Mouse (Mus musculus) cerebellum, adult 2 months (tissue): ENCODE results near the gene Zfp451.

Experiments used
- CTCF ChIP-seq: fragments of 200-500 bp; IDR thresholded peaks from 2 replicates; pipeline ENCODE4 v1.5.1; 2011; ENCODE audit warnings: low read depth, mild to moderate bottlenecking, control low read depth, low read length, moderate library complexity, borderline replicate concordance; ENCODE audit not compliant: insufficient read depth
- POLR2A ChIP-seq: fragments of 200-500 bp; IDR thresholded peaks from 2 replicates; pipeline ENCODE4 v1.6.1; 2011; ENCODE audit warnings: low read length, control low read depth, borderline replicate concordance; ENCODE audit not compliant: insufficient read depth

DNA sequence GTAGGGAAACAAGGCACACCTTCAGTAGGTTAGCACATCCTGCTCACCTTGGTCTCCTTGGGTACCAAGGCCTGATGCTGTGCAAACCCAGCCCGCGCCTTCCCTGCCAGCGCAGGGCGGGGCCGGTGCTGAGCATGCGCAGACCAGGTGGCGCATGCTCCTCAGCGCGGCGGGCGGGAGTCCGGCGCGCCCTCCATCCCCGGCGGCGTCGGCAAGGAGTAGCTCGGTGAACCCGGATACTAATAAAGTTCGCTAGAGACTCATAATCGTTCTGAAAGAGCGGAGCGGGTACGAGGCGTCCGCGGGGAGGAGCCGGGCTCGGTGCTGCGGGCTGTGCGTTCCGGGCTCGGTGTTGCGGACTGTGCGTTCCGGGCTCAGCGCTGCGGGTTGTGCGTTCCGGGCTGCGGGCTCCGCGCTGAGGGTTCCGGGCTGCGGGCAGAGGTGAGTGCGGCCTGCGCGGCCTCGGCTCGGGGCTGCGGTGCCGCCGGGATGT lies 94.6 kb downstream of the Zfp451 start, which contains the start of gene Rab23:
- TF ChIP-seq CTCF (no peak), POLR2A (peak; percentile 82)
